Mouse (Mus musculus) cerebellum, adult 8-10 months (tissue): ENCODE results near the gene Aox1.

Source experiments
- DNase-seq: peaks from one replicate; pipeline ENCODE4 v3.0.0; 2022

The Aox1 gene

DNA sequence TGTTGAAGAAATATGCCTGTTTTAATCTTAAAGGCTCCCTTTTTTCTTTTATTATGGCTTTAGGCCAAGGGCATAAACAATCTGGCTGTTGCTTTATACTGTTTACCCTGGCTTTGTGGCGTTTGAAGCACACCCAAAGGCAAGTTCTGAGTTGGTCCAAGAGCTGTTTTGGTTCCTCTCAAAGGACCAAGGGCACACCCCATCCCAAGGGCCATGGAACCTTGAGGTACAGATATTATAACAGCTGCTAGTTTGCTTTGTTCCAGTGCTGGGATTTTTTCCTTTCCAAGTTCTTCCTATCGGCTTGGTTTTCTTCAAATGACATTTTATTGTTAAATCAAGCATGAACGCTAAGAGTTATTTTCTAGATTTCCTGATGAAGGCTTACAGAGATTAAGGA lies 35.9 kb downstream of the Aox1 start:
- no peak for DNase-seq

DNA sequence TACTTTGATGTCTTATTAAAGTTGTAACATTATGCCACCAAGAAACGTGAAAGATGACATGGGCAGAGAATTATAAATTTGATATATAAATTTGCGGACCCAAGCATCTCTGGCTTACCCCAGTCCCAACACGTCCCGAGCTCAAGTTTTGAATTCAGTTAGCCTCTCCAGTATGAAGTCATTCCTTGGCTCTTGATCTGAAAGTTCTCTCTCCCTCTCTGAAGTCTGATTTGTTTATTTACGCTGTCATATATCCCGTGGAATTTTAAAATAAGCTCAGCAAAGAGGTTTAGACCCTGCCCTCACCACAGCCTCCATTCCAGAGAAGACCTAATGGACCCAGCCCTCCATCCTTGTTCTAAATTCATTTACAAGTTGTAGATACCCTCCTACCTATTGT lies 39.5 kb downstream of the Aox1 start:
- DNase-seq = no peak

DNA sequence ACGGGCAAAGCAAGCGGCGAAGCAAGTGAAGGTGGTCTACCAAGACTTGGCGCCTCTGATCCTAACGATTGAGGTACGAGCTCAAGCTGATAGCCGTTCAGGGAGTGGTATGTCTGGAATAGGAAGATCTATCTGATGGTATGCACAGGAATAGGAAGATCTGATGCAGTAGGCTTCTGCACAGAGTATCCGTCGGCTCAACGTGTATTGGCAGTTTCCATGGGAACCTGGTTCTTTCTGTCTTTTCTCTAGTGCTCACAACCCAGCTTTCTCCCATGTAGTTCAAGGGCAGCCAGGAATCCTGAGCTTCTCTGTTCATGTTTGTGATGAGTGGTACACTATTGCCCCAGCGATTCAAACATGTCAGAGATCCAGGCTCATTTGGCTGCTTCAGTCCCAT lies 40.4 kb downstream of the Aox1 start:
- no peak for DNase-seq

DNA sequence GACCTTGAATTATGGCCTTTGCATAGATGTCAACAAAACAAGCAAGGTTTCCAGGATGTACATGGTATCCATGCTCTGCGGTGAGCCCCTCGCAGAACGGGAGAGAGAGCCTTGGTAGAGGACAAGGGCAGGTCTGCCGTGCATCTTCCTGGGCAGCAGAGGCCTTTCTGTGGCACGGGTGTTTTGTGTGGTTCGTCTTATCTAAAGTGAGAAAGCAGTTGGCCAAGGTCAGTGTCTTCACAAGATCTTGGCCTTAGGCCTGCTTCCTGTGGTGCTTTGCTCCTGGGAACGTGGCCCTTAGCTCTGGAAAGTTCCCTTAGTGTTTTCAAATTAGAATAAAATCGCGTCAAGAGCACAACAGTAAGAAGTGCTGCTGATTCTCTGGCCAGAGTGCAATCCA lies 41.3 kb downstream of the Aox1 start:
- DNase-seq = no peak

DNA sequence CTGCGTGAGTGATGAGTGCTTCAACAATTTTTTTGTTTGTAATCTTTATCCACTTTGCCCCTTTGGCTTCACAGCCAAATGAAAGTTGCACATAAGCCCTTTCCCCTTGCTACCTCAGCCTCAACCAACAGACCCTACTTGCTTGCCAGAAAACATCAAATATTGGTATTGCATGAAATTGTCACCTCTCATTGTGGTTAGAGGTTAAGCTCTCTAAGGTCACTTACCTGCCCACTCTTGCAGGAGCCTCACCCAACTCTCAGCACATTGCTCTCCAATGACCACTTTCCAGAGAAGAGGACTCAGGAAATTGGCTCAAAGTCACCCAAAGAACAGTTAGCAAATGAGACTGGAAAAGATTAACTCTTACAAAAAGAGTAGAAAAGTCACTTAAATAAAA lies 41.8 kb downstream of the Aox1 start:
- no peak for DNase-seq

DNA sequence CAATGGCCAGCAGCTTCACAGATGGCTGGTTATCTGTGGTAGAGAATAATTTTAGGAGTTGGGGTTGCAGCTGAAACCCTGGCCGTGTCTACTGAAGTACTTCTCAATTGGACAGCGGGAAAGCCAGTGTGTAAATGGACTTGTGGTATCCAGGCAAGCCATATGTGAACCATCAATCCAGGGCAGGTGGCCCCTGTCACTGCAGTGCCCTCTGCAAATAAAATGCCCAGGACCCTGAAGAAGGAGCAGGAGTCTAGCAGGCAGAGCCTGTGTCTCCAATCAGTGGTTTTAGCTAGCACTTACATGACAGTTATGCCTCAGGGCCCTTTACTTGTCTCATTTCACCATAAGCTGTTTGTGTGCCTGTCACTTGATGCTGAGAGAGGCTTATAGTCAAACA lies 42.7 kb downstream of the Aox1 start:
- no peak for DNase-seq

DNA sequence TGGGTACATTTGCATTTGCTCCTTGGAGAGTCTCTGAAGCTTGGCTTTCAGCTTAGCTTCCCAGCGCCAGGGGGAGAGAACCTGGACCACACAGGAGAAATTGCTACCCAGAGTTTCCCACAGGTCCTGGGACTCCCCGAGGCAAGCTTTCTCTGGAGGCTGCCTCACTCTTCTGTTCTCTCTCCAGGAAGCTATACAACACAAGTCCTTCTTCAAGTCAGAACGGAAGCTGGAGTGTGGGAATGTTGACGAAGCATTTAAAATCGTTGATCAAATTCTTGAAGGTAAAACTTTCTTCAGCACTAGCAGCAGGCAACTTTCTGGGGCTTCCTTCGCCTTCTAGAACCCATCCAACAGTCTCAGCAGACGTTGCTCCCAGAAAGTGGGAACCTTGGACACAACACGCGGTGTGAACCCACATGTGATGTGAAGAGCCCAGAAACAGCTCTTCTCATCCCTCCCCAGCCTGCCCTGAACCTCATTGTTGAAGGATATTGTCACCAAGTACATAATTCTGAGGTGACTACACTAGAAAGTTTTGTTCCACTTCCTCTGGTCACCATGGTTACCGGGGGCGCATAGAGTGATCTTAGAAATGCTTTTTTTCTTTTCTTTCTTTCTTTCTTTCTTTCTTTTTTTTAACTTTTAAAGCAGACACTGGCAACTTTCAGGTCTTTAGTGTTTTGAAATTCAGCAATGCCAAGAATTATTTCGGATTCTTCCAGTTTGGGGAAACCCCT lies 43.4 kb downstream of the Aox1 start:
- DNase-seq = no peak

DNA sequence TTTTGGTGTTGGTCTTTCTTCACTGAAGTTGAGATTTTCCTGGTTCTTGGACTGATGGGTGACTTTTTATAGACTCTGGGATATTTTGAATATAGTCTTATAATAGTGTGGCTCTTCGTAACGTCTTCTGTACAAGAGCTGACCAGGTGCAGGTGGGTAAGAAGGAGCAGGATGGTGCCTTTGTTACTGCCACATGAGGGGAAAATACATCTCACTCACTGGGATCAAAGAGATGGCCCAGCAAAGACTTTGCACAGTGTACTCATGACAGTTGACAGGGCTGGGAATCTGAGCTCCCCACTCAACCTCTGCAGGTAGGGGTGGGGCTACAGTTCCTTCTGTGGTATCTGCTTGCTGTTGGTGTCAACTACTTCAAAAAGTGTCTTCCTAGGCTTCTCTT lies 44.5 kb downstream of the Aox1 start:
- DNase-seq = no peak

DNA sequence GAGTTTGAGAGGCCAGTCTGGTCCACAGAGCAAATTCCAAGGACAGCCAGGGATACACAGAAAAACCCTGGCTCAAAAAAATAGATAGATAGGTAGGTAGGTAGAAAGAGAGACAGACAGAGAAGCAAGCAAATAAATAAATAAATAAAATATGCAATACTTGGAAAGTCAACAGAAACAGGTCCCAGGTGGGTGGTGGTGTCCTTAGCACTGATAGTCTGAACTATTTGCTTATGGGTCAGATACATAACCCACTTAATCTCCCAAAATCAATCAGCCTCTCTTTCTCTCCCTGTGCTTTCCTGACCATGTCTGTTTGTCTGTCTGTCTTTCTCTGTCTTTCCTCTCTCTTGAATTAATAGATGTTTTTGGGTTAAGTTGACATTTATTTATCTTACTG lies 48.2 kb downstream of the Aox1 start:
- no peak for DNase-seq

DNA sequence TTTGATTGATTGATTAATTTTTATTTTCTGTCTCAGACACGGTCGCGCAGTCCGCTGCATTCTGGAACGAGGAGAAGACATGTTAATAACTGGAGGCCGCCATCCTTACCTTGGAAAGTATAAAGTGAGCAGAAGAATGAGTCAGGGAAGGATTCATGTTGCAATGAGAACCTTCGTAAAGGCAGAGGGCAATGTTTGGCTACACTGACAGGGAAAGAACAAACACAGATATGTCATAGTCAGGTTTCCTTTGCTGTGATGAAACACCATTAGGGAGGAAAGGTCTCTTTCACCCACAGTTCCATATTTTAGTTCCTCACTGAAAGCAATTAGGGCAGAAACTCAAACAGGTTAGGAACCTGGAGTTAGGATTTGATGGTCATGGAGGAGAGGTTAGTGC lies 48.7 kb downstream of the Aox1 start:
- DNase-seq = no peak

DNA sequence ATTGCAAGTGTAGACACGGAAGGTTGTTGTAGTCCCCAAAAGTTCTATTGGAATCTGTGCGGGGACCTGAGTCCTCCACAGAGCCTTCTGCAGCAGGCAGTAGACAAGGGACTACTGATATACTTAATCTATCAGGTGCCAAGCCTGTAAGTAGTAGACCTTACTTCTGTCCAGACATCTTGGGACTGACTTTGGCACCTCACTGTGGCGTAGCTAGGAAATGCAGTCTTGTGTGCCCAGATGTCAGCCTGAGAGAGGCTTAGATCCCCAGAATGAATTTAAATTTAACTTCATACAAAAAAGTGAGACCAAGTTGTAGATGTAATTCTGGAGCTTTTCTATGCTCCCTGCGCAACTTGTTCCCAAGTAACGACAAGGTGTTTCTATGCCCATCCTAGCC lies 50.0 kb downstream of the Aox1 start:
- DNase-seq = peak; percentile 4

DNA sequence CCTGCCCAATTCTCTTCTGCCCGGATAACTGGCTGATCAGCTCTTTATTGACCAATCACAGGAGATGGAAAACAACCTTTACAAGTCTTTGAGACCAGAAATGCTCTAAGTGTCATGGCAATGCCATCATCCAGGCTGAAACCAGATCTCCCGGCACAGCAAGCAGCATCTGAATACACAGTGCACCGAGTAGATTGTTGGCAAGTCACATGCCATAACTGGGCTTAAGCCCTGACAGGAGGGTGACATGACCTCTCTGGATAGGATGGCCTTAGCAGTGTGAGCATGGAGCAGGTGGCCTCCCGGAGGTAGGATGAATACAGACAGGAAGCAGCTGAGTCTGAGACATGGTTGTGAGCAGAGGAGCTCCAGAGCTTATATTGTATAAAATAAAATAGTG lies 50.7 kb downstream of the Aox1 start:
- no peak for DNase-seq

DNA sequence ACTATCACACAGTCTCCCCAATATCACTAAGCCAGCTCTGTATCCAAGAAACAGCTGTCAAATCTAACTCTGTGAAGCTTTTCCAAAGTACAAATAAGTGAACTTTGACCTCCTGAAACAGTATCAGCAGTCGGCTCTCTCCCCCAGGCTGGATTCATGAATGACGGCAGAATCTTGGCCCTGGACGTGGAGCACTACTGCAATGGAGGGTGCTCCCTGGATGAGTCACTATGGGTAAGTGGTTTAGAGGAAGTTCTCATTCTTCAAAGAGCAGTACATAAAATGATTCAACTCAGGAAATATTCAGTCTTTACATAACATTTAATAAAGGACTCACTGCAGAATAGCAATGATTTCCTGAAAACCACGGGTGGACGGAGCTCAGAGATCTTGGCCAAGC lies 51.6 kb downstream of the Aox1 start:
- no peak for DNase-seq

DNA sequence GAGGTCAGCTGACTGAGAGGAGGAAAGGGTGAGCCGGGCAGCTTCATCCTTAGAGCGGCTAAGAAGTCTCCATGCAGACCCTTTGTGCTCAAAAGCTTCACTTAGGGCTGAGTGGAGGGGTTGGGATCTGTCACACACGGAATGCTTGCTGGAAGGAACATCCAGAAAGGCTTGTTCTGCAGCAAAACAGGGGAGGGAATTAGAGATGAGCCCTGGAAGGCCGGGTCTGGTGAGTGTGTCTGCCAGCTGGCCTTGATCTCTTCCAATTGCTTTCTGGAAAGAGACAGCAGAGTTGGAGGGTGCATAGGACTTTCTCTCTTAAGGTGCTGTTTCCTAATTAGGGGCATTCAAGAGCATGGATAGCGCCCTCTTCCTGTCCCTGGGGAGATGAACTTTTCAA lies 59.6 kb downstream of the Aox1 start:
- no peak for DNase-seq

DNA sequence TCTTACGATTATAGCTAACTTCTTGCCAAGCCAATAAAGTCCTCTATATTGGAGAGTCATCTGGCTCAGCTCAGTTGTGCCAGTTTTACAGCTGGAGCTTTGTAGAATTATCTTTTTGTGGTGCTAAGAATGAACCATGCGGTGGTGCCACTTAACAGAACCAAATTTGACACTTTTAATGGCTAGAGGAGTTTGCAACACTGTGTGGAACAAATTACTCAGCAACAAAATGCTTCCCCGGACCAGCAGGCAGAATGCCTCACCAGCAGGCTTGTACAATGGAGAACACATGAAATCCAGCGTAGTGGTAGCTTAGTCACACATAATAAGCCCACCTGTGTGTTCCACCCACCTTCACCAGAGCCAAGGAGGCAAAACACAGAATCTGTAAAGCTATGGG lies 60.5 kb downstream of the Aox1 start:
- no peak for DNase-seq

DNA sequence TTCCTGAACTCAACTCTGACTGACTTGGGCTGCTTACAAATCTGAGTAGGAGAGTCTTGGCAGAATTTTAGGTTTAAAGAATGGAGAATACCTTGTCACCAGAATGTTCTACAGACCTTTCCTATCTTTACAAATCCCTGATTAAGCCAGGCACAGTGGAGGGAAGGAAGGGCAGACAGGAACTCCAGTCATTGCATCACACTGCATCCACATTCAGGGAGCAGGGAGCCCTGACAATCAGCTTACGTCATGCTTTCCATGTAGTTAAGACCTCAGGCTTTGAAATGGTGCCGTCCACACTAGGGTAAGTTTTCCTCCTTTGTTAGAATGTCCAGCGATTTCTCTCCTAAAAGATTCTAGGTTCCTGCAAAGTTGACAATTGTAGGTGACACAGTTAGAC lies 61.5 kb downstream of the Aox1 start:
- DNase-seq = no peak

DNA sequence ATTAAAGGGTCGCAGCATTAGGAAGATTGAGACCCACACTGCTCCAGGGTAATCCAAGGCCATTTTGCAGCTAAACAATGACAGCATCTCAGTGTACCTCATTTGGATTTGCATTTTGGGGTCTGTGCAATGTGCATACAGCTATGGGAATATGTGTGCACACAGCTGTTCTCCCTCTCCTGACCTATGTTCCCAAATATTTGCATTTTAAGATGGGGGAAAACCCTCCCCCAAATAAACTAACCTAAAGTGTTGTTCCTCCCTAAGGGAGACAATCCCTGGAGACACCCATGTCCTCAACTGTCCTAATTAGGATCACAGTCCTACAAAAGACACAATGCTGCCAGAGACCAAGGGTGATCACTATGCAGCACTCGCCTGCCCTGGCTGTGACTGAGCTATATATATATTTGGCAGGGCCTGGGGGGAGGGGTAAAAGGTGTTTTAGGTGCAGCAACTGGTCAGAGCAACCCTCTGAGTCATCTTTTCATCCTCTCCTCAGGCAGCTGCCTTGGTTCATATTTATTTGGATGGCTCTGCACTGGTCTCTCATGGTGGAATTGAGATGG lies 62.3 kb downstream of the Aox1 start:
- no peak for DNase-seq

DNA sequence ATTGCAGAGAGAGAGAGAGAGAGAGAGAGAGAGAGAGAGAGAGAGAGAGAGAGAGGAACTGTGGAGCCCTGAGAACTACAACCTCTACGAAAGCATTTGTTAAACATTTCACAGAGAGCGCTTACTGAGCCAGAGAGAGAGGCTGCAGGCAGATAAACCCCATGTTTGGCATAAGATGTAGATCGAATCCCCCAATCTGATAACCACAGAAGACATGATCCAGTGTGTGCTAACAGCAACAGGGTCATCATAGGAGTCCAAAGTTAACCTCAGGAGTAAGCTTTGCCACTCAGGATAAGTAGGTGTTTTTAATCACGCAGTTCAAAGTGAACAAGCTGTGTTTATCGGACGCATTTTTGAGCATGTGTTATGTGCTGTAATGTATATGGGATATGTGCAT lies 67.6 kb downstream of the Aox1 start:
- DNase-seq = no peak

DNA sequence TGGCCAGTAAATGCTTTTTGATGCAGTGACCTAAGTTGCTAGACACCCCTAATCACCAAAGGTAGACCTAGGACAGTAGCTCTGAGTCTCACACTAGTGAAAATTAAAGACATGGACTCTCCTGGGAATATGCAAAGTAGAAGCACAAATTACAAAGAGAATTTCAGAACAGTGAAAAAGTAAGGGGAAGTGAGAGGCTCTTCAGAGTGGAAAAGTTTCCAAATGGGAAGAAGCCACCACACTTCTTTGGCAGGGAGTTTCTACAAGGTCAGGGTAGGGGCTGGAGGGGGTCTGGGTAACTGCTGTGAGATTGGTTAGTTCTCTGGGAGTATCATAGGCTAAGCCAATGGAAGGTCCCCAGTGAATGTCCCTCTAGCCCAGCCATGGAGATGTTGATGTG lies 69.4 kb downstream of the Aox1 start:
- DNase-seq = no peak

DNA sequence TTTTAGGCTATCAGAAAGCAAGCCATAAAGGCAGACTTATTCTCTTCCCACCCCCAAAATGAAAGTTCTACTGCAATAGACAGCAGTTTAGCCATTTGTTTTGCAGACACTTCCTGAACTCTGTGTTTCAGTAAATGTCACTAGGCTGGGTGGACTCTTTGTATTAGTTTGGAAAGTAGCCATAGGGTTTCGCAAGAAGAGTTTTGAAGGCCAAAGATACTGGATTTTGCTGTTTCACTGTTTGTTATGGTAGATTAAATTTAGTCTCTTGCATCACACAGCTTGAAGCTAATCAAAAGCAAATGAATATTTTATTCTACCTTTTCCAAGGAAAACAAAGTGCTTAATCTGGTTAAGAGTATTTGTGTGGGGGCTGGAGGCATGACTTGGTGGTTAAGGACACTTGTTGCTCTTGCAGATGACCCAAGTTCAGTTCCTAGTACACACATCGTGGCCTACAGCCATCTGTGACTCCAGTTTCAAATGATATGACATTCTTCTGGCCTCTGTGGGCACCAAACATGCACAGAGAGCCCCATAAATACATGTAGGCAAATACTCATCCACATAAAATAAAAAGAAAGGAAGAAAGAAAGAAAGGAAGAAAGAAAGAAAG lies 71.9 kb downstream of the Aox1 start:
- DNase-seq = no peak

DNA sequence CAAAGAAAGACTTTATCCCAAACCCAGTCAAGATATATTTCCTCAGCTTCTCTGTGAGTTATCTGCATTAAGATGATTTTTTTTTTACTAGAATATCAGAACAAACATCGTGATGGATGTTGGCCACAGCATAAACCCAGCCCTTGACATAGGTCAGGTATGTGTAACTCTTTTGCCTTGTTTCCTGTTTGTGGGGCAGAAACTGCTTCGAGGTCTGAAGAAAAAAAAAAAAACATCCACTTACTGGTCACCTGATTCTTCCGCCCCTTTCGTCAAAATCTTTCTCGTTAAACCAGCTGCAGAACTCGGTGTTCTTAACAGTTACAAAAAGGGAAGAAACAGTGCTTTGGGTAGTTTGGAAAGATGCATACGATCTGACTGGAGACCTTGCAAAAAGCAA lies 72.8 kb downstream of the Aox1 start:
- DNase-seq = no peak

DNA sequence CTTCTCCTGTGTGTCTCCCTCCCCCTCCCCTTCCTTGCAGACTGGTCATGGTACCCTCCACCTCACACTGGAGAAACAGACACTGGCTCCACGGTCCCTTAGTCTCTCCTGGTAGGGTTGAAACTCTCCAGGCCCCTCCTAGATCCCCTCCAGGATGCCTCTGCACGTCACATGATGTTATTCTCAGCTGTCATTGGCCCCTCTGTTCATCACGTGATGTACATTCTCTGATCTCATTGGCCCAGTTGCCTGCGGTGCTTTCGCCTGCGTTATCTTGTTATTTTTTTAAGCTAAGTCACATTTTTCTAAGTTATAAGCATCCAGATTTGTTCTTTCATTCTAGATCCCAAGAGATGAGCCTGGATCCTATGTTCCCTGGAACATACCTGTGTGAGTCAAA lies 76.0 kb downstream of the Aox1 start:
- no peak for DNase-seq

DNA sequence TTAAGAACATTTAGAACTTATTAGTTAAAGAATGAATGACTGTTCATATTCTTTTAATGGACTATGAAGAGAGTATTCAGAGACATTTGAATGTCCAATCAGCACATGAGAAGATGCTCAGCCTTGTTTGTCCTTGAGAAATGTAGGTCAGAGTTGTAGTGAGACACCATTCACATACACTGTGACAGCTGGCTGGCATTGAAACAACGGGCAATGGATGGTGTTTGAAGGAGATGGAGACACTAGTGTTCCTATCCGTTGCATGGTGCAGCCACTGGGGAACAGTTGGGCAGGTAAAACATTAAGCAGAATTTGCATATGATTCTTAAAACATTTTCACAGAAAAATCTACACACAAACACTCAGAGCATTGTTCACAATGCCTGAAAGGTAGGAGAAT lies 77.3 kb downstream of the Aox1 start:
- no peak for DNase-seq

DNA sequence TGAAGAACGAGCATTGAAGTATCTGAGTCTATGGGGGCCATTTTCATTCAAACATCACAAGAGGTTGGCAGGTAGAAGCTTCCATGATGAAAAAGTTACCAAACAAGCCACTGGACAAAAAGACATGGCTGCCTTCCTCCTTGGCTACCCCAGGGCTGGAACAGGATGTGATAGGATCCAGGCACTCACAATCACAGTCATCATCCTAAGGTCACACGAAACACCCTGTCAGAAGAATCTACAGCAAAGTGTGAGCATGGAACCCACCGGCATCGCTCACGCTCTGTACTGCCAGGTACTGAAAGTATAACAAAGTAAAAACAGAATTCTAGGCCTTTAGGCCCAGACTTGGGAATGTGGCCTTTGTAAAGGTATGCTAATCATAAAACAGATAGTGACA lies 80.5 kb downstream of the Aox1 start:
- DNase-seq = no peak

DNA sequence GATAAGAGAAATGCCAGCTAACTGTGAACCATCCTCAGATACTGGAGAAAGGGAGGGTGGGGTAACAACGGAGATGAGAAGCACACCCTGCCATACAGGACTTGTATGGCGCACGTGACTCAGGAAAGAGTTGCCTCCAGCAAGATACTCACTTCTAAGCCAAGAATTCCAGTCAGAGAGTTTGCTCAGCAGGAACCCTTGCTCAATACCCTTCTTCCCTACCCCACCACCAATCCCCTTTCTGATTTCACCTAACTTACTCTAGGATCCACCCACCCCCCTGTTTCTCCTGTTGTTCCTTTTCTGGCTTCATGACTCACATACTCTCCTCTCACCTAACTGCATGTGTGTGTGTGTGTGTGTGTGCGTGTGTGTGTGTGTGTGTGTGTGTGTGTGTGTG lies 81.6 kb downstream of the Aox1 start:
- no peak for DNase-seq
